Mouse (Mus musculus): Measurements from ENCODE around the gene Spast.

GRCm38 (mm10) chr17:74294426-74295025 is 44.3 kb upstream of the Spast start:
- TF ChIP-seq CTCF (IDR thresholded peaks at IDR 0.05; ENCODE audit: low read depth, low read length) (no peak), POLR2A (IDR thresholded peaks at IDR 0.05; ENCODE audit: borderline replicate concordance, low read depth, low read length) (no peak)

Data from bone marrow macrophage, adult 2 months (primary cell).